Mouse (Mus musculus) MEL (cell line): ENCODE data around the gene Nap1l4. TPM values are rescaled to one million over a fixed set of nuclear protein-coding genes. Genes with fewer than 3 reads are reported as not detected.

ENCODE experiments used
- DNase-seq: peaks from one replicate; pipeline ENCODE4 v3.0.0; 2011; ENCODE audit warnings: low read depth, low spot score
- H3K27ac ChIP-seq: 2 replicates; pipeline ENCODE4 v1.5.1; 2012; ENCODE audit warnings: low read depth, mild to moderate bottlenecking, control low read depth, low read length, moderate library complexity; ENCODE audit not compliant: control insufficient read depth
- H3K27me3 ChIP-seq, 2 experiments: fragments of 150-350 bp in 1 of 2; sonication (generic) in 1 of 2; 2 replicates each; pipeline ENCODE4 v1.6.1; 2012; ENCODE audit warnings: low read length in 2 of 2, mild to moderate bottlenecking in 2 of 2, improper control_type of control experiment in 1 of 2, moderate library complexity in 1 of 2; ENCODE audit not compliant: insufficient read depth in 2 of 2, control insufficient read depth in 1 of 2
- H3K36me3 ChIP-seq, 2 experiments: 2 replicates each; pipeline ENCODE4 v1.6.1; 2012 to 2014; ENCODE audit warnings: low read length in 2 of 2, improper control_type of control experiment in 1 of 2, inconsistent platforms in 1 of 2, mild to moderate bottlenecking in 1 of 2; ENCODE audit not compliant: insufficient read depth in 2 of 2, control insufficient read depth in 1 of 2
- H3K4me1 ChIP-seq, 2 experiments: fragments of 150-350 bp in 1 of 2; sonication (generic) in 1 of 2; 2 replicates each; pipeline ENCODE4 v1.6.1; 2012; ENCODE audit warnings: low read length in 2 of 2, improper control_type of control experiment in 1 of 2, mild to moderate bottlenecking in 1 of 2; ENCODE audit not compliant: insufficient read depth in 2 of 2, control insufficient read depth in 1 of 2
- H3K4me3 ChIP-seq, 2 experiments: fragments of 150-350 bp in 1 of 2; sonication (generic) in 1 of 2; 2 replicates each; pipeline ENCODE4 v1.5.1; 2012; ENCODE audit warnings: low read depth in 2 of 2, low read length in 2 of 2, mild to moderate bottlenecking in 2 of 2, moderate library complexity in 2 of 2, control low read depth in 1 of 2, improper control_type of control experiment in 1 of 2; ENCODE audit not compliant: control insufficient read depth in 1 of 2, insufficient read depth in 1 of 2
- H3K79me2 ChIP-seq: 2 replicates; pipeline ENCODE4 v1.6.1; 2012; ENCODE audit warnings: mild to moderate bottlenecking, low read length, moderate library complexity; ENCODE audit not compliant: control insufficient read depth, poor library complexity, insufficient read depth
- H3K9ac ChIP-seq: 2 replicates; pipeline ENCODE4 v1.6.1; 2012; ENCODE audit warnings: low read depth, mild to moderate bottlenecking, control low read depth, low read length, moderate library complexity; ENCODE audit not compliant: control insufficient read depth, poor library complexity, severe bottlenecking
- H3K9me3 ChIP-seq: fragments of 150-350 bp; sonication (generic); replicated peaks from 2 replicates; pipeline ENCODE4 v1.6.1; 2012; ENCODE audit warnings: mild to moderate bottlenecking, low read length, improper control_type of control experiment, moderate library complexity; ENCODE audit not compliant: insufficient read depth
- BHLHE40 ChIP-seq: IDR thresholded peaks from 2 replicates; pipeline ENCODE4 v1.6.1; 2012; ENCODE audit warnings: low read depth, mild to moderate bottlenecking, inconsistent platforms, low read length, improper control_type of control experiment, borderline replicate concordance
- CHD1 ChIP-seq: IDR thresholded peaks from 2 replicates; pipeline ENCODE4 v1.6.1; 2012; ENCODE audit warnings: low read depth, mild to moderate bottlenecking, inconsistent platforms, low read length, improper control_type of control experiment
- CHD2 ChIP-seq: IDR thresholded peaks from 2 replicates; pipeline ENCODE4 v1.6.1; 2011; ENCODE audit warnings: low read length, improper control_type of control experiment
- CTCF ChIP-seq, 3 experiments: IDR thresholded peaks in 2 of 3; conservative IDR thresholded peaks in 1 of 3; 2 replicates each; pipeline ENCODE4 v1.5.1; 2011 to 2012; ENCODE audit warnings: low read length in 3 of 3, low read depth in 2 of 3, mild to moderate bottlenecking in 2 of 3, improper control_type of control experiment in 1 of 3, inconsistent platforms in 1 of 3, mixed read lengths in 1 of 3, moderate library complexity in 1 of 3; ENCODE audit not compliant: control insufficient read depth in 1 of 3, insufficient read depth in 1 of 3, poor library complexity in 1 of 3, severe bottlenecking in 1 of 3
- E2F4 ChIP-seq: IDR thresholded peaks from 2 replicates; pipeline ENCODE4 v1.6.1; 2011; ENCODE audit warnings: low read depth, low read length, improper control_type of control experiment, borderline replicate concordance
- ELF1 ChIP-seq: IDR thresholded peaks from 2 replicates; pipeline ENCODE4 v1.6.1; 2014; ENCODE audit warnings: low read depth, mild to moderate bottlenecking, inconsistent platforms, low read length, improper control_type of control experiment, moderate library complexity
- EP300 ChIP-seq, 2 experiments: IDR thresholded peaks; 2 replicates each; pipeline ENCODE4 v1.6.1; 2011; ENCODE audit warnings: improper control_type of control experiment in 2 of 2, low read length in 2 of 2, low read depth in 1 of 2, mild to moderate bottlenecking in 1 of 2
- ETS1 ChIP-seq: IDR thresholded peaks from 2 replicates; pipeline ENCODE4 v1.6.1; 2012; ENCODE audit warnings: low read depth, mild to moderate bottlenecking, inconsistent platforms, low read length, improper control_type of control experiment, moderate library complexity
- GATA1 ChIP-seq: IDR thresholded peaks from 2 replicates; pipeline ENCODE4 v1.6.1; 2011; ENCODE audit warnings: low read depth, low read length, improper control_type of control experiment
- HCFC1 ChIP-seq: IDR thresholded peaks from 2 replicates; pipeline ENCODE4 v1.6.1; 2012; ENCODE audit warnings: low read depth, mild to moderate bottlenecking, inconsistent platforms, low read length, improper control_type of control experiment, moderate library complexity
- KAT2A ChIP-seq: conservative IDR thresholded peaks from 2 replicates; pipeline ENCODE4 v1.6.1; 2012; ENCODE audit warnings: low read depth, low read length, improper control_type of control experiment, inconsistent platforms
- MAFK ChIP-seq: IDR thresholded peaks from 2 replicates; pipeline ENCODE4 v1.6.1; 2011; ENCODE audit warnings: low read depth, mild to moderate bottlenecking, low read length, improper control_type of control experiment, borderline replicate concordance
- MAX ChIP-seq: IDR thresholded peaks from 2 replicates; pipeline ENCODE4 v1.6.1; 2011; ENCODE audit warnings: low read length, improper control_type of control experiment
- MAZ ChIP-seq: IDR thresholded peaks from 2 replicates; pipeline ENCODE4 v1.6.1; 2012; ENCODE audit warnings: low read depth, mild to moderate bottlenecking, inconsistent platforms, low read length, improper control_type of control experiment
- MEF2A ChIP-seq: IDR thresholded peaks from 2 replicates; pipeline ENCODE4 v1.6.1; 2014; ENCODE audit warnings: low read depth, mild to moderate bottlenecking, inconsistent platforms, low read length, improper control_type of control experiment; ENCODE audit not compliant: poor library complexity, insufficient replicate concordance, severe bottlenecking; ENCODE audit errors: extremely low read depth
- MXI1 ChIP-seq: IDR thresholded peaks from 2 replicates; pipeline ENCODE4 v1.6.1; 2011; ENCODE audit warnings: mild to moderate bottlenecking, low read depth, low read length, improper control_type of control experiment
- MYB ChIP-seq: IDR thresholded peaks from 2 replicates; pipeline ENCODE4 v1.6.1; 2011; ENCODE audit warnings: mild to moderate bottlenecking, low read depth, low read length, improper control_type of control experiment
- MYC ChIP-seq: IDR thresholded peaks from 2 replicates; pipeline ENCODE4 v1.6.1; 2011; ENCODE audit warnings: low read depth, mild to moderate bottlenecking, low read length, improper control_type of control experiment, moderate library complexity
- NELFE ChIP-seq: IDR thresholded peaks from 2 replicates; pipeline ENCODE4 v1.6.1; 2011; ENCODE audit warnings: low read depth, low read length, improper control_type of control experiment
- NRF1 ChIP-seq: IDR thresholded peaks from 2 replicates; pipeline ENCODE4 v1.6.1; 2014; ENCODE audit warnings: low read depth, mild to moderate bottlenecking, inconsistent platforms, low read length, improper control_type of control experiment, moderate library complexity; ENCODE audit not compliant: poor library complexity, insufficient read depth, severe bottlenecking
- POLR2A ChIP-seq, 2 experiments: IDR thresholded peaks; 2 replicates each; pipeline ENCODE4 v1.6.1; 2011 to 2012; ENCODE audit warnings: low read length in 2 of 2, mild to moderate bottlenecking in 2 of 2, control low read depth in 1 of 2, improper control_type of control experiment in 1 of 2, low read depth in 1 of 2, moderate library complexity in 1 of 2; ENCODE audit not compliant: control insufficient read depth in 1 of 2, insufficient read depth in 1 of 2, poor library complexity in 1 of 2
- POLR2AphosphoS2 ChIP-seq: IDR thresholded peaks from 2 replicates; pipeline ENCODE4 v1.6.1; 2011; ENCODE audit warnings: low read length, improper control_type of control experiment
- POLR2AphosphoS5 ChIP-seq: IDR thresholded peaks from 2 replicates; pipeline ENCODE4 v1.6.1; 2012; ENCODE audit warnings: low read depth, borderline replicate concordance, mild to moderate bottlenecking, inconsistent platforms, low read length, moderate library complexity, mixed read lengths
- RAD21 ChIP-seq: IDR thresholded peaks from 2 replicates; pipeline ENCODE4 v1.6.1; 2011; ENCODE audit warnings: mild to moderate bottlenecking, low read depth, low read length, improper control_type of control experiment
- RCOR1 ChIP-seq: IDR thresholded peaks from 2 replicates; pipeline ENCODE4 v1.6.1; 2012; ENCODE audit warnings: low read depth, mild to moderate bottlenecking, inconsistent platforms, low read length, improper control_type of control experiment
- SIN3A ChIP-seq: IDR thresholded peaks from 2 replicates; pipeline ENCODE4 v1.6.1; 2012; ENCODE audit warnings: low read length, improper control_type of control experiment, inconsistent platforms
- SMC3 ChIP-seq: IDR thresholded peaks from 2 replicates; pipeline ENCODE4 v1.6.1; 2011; ENCODE audit warnings: low read depth, low read length, improper control_type of control experiment
- TAL1 ChIP-seq: IDR thresholded peaks from 2 replicates; pipeline ENCODE4 v1.6.1; 2012; ENCODE audit warnings: mild to moderate bottlenecking, inconsistent platforms, low read length, moderate library complexity, mixed read lengths
- TBP ChIP-seq: IDR thresholded peaks from 2 replicates; pipeline ENCODE4 v1.8.0; 2011; ENCODE audit warnings: low read depth, low read length, improper control_type of control experiment
- TCF12 ChIP-seq: IDR thresholded peaks from 2 replicates; pipeline ENCODE4 v1.6.1; 2014; ENCODE audit warnings: low read depth, mild to moderate bottlenecking, inconsistent platforms, low read length, improper control_type of control experiment, moderate library complexity
- UBTF ChIP-seq: IDR thresholded peaks from 2 replicates; pipeline ENCODE4 v1.6.1; 2012; ENCODE audit warnings: low read depth, mild to moderate bottlenecking, inconsistent platforms, low read length, improper control_type of control experiment, moderate library complexity, borderline replicate concordance; ENCODE audit not compliant: insufficient read depth
- USF1 ChIP-seq: IDR thresholded peaks from 2 replicates; pipeline ENCODE4 v1.6.1; 2014; ENCODE audit warnings: low read depth, mild to moderate bottlenecking, inconsistent platforms, low read length, improper control_type of control experiment, moderate library complexity
- USF2 ChIP-seq, 2 experiments: IDR thresholded peaks; 2 replicates each; pipeline ENCODE4 v1.6.1; 2011 to 2012; ENCODE audit warnings: improper control_type of control experiment in 2 of 2, low read length in 2 of 2, borderline replicate concordance in 1 of 2, inconsistent platforms in 1 of 2, low read depth in 1 of 2, mild to moderate bottlenecking in 1 of 2; ENCODE audit not compliant: insufficient read depth in 1 of 2
- ZC3H11A ChIP-seq: IDR thresholded peaks from 2 replicates; pipeline ENCODE4 v1.6.1; 2012; ENCODE audit warnings: low read depth, mild to moderate bottlenecking, inconsistent platforms, low read length, improper control_type of control experiment
- ZKSCAN1 ChIP-seq: IDR thresholded peaks from 2 replicates; pipeline ENCODE4 v1.6.1; 2012; ENCODE audit warnings: low read depth, mild to moderate bottlenecking, inconsistent platforms, low read length, improper control_type of control experiment, moderate library complexity
- ZMIZ1 ChIP-seq: IDR thresholded peaks from 2 replicates; pipeline ENCODE4 v1.6.1; 2012; ENCODE audit warnings: low read depth, mild to moderate bottlenecking, inconsistent platforms, low read length, improper control_type of control experiment, moderate library complexity
- ZNF384 ChIP-seq: IDR thresholded peaks from 2 replicates; pipeline ENCODE4 v1.6.1; 2012; ENCODE audit warnings: low read depth, mild to moderate bottlenecking, inconsistent platforms, low read length, improper control_type of control experiment
- polyA plus RNA-seq, 2 experiments: library from polyadenylated mRNA; stranded (reverse) in 1 of 2; unstranded in 1 of 2; fragments of >175 nt in 1 of 2; fragments of >200 nt in 1 of 2; gene quantifications; 2 replicates each; pipeline versions ENCODE4 v1.2.1 to v1.2.4; 2012; ENCODE audit warnings: low replicate concordance in 2 of 2, low read depth in 1 of 2; ENCODE audit not compliant: insufficient read length in 2 of 2, insufficient read depth in 1 of 2, missing spikeins in 1 of 2
- total RNA-seq: library from RNA; depleted of rRNA; stranded (reverse); fragments of 300-350 nt; gene quantifications from 2 replicates; pipeline ENCODE4 v1.2.3, GENCODE M21; 2012

Gene Nap1l4
- total and polyA plus RNA-seq, 3 experiments = 165 to 186 TPM; not detected in 1

GRCm38 (mm10) chr7:143565648-143566039, 16.7 kb upstream of the Nap1l4 start:
- H3K27ac ChIP-seq = peak overlapping the region; percentile 79
- DNase-seq = peak; percentile 92
- no peaks in the 10 kb centered on the region for H3K79me2 ChIP-seq
- H3K27me3 ChIP-seq = no peaks in the 10 kb centered on the region
- no peak overlapping the region for H3K4me3 ChIP-seq
- H3K36me3 ChIP-seq = peaks cover 31 to 32% of the 10 kb centered on the region in 2 experiments
- peaks cover 22 to 30% of the 10 kb centered on the region in 2 experiments for H3K4me1 ChIP-seq
- H3K9me3 ChIP-seq = no peaks in the 10 kb centered on the region
- H3K9ac ChIP-seq = peak overlapping the region; percentile 4; the same call in 1 of the 2 replicates
- TF ChIP-seq ZMIZ1 = peak; percentile 85
- TF ChIP-seq ZC3H11A = peak; percentile 34
- TF ChIP-seq GATA1 = peak; percentile 100
- peak; percentile 81 for TF ChIP-seq MYB
- peak; percentile 22; the same call in 1 of the 2 replicates for TF ChIP-seq CHD2
- peak; percentile 86 for TF ChIP-seq RCOR1
- no peak for TF ChIP-seq NELFE
- TF ChIP-seq MAX = no peak
- TF ChIP-seq POLR2A (IDR thresholded peaks at IDR 0.05; ENCODE audit: control insufficient read depth in 1 of 2, insufficient read depth in 1 of 2, low read depth in 1 of 2, low read length in 2 of 2, poor library complexity in 1 of 2) = peak in 1 of 2 experiments; percentile 47; a peak in 1 of 4 replicates
- no peak for TF ChIP-seq KAT2A
- TF ChIP-seq TBP = peak; percentile 75; the same call in 1 of the 2 replicates
- peak; percentile 86 for TF ChIP-seq SIN3A
- no peak; the same call in 1 of the 2 replicates for TF ChIP-seq POLR2AphosphoS5
- TF ChIP-seq RAD21 = no peak
- TF ChIP-seq MYC = no peak
- TF ChIP-seq MEF2A = no peak
- TF ChIP-seq MAZ = 0 out of 2 replicates have a peak, but pooled peaks have one; percentile 31
- no peak for TF ChIP-seq USF2 (IDR thresholded peaks at IDR 0.05; ENCODE audit: borderline replicate concordance in 1 of 2, insufficient read depth in 1 of 2, low read depth in 1 of 2, low read length in 2 of 2)
- no peak for TF ChIP-seq UBTF
- TF ChIP-seq SMC3 = peak; percentile 20; the same call in 1 of the 2 replicates
- TF ChIP-seq MAFK = peak; percentile 43; the same call in 1 of the 2 replicates
- no peak; the same call in 1 of the 2 replicates for TF ChIP-seq ZNF384
- no peak for TF ChIP-seq CHD1
- TF ChIP-seq CTCF (IDR thresholded peaks at IDR 0.05 in 2 of 3, conservative IDR thresholded peaks at IDR 0.05 in 1 of 3; ENCODE audit: control insufficient read depth in 1 of 3, insufficient read depth in 1 of 3, low read depth in 2 of 3, low read length in 3 of 3, poor library complexity in 1 of 3, severe bottlenecking in 1 of 3) = no peak
- TF ChIP-seq ZKSCAN1 = no peak; the same call in 1 of the 2 replicates
- peak; percentile 98 for TF ChIP-seq TAL1
- peak; percentile 53; the same call in 1 of the 2 replicates for TF ChIP-seq ELF1
- TF ChIP-seq ETS1 = peak; percentile 95
- TF ChIP-seq POLR2AphosphoS2 = peak; percentile 98
- TF ChIP-seq USF1 = no peak
- no peak for TF ChIP-seq HCFC1
- TF ChIP-seq NRF1 = no peak
- peak; percentile 99 for TF ChIP-seq TCF12
- no peak for TF ChIP-seq BHLHE40
- TF ChIP-seq EP300 (IDR thresholded peaks at IDR 0.05; ENCODE audit: low read depth in 1 of 2, low read length in 2 of 2) = peak; percentile 98 to 99
- TF ChIP-seq E2F4 = no peak
- no peak; the same call in none of the 2 replicates for TF ChIP-seq MXI1
